Mouse (Mus musculus) ES-Bruce4 (cell line): Measurements from ENCODE around the gene Kalrn. TPM values are rescaled to one million over a fixed set of nuclear protein-coding genes. Genes with fewer than 3 reads are reported as not detected.

Experiments used
- H3K27ac ChIP-seq: 2 replicates; pipeline ENCODE4 v1.5.1; 2012; ENCODE audit warnings: low read length, inconsistent platforms; ENCODE audit not compliant: insufficient read depth
- H3K27me3 ChIP-seq: 2 replicates; pipeline ENCODE4 v1.6.1; 2012; ENCODE audit warnings: mild to moderate bottlenecking, low read length, inconsistent platforms; ENCODE audit not compliant: control insufficient read depth, poor library complexity, insufficient read depth, severe bottlenecking
- H3K36me3 ChIP-seq: 2 replicates; pipeline ENCODE4 v1.6.1; 2012; ENCODE audit warnings: inconsistent platforms, mild to moderate bottlenecking, low read length, moderate library complexity; ENCODE audit not compliant: control insufficient read depth, poor library complexity, insufficient read depth, severe bottlenecking
- H3K4me1 ChIP-seq: one replicate; pipeline ENCODE4 v1.8.1; 2011; ENCODE audit warnings: low read length; ENCODE audit not compliant: control insufficient read depth, insufficient read depth
- H3K4me3 ChIP-seq: 2 replicates; pipeline ENCODE4 v1.5.1; 2011; ENCODE audit warnings: low read depth, mild to moderate bottlenecking, low read length
- H3K9ac ChIP-seq: 2 replicates; pipeline ENCODE4 v1.6.1; 2012; ENCODE audit warnings: low read depth, mild to moderate bottlenecking, inconsistent platforms; ENCODE audit not compliant: poor library complexity, severe bottlenecking
- H3K9me3 ChIP-seq: replicated peaks from 2 replicates; pipeline ENCODE4 v1.6.1; 2012; ENCODE audit warnings: mild to moderate bottlenecking, low read length, inconsistent platforms; ENCODE audit not compliant: control insufficient read depth, poor library complexity, insufficient read depth, severe bottlenecking
- CTCF ChIP-seq: IDR thresholded peaks from one replicate; pipeline ENCODE4 v1.8.1; 2011; ENCODE audit warnings: low read depth, low read length
- EP300 ChIP-seq: IDR thresholded peaks from 2 replicates; pipeline ENCODE4 v1.6.1; 2011; ENCODE audit warnings: low read depth, low read length; ENCODE audit not compliant: insufficient read depth
- POLR2A ChIP-seq: IDR thresholded peaks from one replicate; pipeline ENCODE4 v1.8.1; 2011; ENCODE audit warnings: low read length; ENCODE audit not compliant: insufficient read depth
- polyA plus RNA-seq: library from polyadenylated mRNA; stranded (reverse); fragments of >200 nt; gene quantifications from 2 replicates; pipeline ENCODE4 v1.2.4, GENCODE M21; 2011; ENCODE audit warnings: low read depth; ENCODE audit not compliant: missing spikeins, insufficient read depth, insufficient read length

The Kalrn gene
- polyA plus RNA-seq, 1 experiment = 8.2 TPM

GRCm38 (mm10) chr16:34549470-34549999 lies 23.8 kb downstream of the Kalrn start:
- no peak for TF ChIP-seq POLR2A
- H3K4me1 ChIP-seq = no peaks in the 10 kb centered on the region
- H3K27ac ChIP-seq = no peak overlapping the region
- H3K4me3 ChIP-seq = no peak overlapping the region
- no peak overlapping the region for H3K9ac ChIP-seq
- H3K27me3 ChIP-seq = no peaks in the 10 kb centered on the region
- no peaks in the 10 kb centered on the region for H3K36me3 ChIP-seq
- H3K9me3 ChIP-seq = no peaks in the 10 kb centered on the region

DNA sequence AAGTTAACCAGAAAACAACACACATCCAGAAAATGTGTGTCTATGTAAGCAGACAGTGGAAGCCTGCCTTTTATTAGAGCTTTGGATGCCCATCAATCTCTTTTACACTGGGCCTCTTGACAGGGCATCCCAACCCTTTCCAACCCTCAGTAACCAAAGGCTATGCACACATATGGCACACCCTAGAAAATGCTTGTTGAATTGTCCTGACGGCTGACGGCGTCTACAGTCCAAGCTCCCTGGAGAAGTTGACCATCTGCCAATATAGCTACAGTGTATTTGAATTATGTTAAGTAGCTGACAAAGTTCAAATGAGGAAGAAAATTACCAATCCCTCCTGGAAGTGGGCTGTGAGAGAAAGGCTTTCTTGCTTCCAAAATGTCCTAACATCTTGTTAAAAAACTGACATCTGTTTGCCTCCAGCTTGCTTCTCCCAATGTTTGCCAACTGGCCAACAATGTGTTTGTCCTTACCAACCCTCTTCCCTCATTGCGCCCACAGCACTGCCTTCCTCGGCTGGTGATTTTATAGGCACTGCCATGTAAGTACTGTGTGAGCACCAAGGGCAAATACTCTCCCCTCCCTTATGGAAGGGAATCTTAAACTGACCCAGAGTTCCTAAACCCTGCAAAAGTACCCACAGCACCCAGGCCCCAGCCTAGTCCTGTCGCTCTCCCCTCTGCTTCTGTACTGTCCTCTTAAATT lies 26.4 kb downstream of the Kalrn start:
- Histone ChIP-seq H3K27me3 (no peaks in the 10 kb centered on the region), H3K4me3 (no peak overlapping the region), H3K9me3 (no peaks in the 10 kb centered on the region), H3K4me1 (no peaks in the 10 kb centered on the region), H3K9ac (no peak overlapping the region), H3K27ac (no peak overlapping the region), H3K36me3 (no peaks in the 10 kb centered on the region)
- TF ChIP-seq CTCF (no peak), EP300 (no peak), POLR2A (no peak)

- Histone ChIP-seq H3K4me3 (no peak overlapping the region), H3K4me1 (no peaks in the 10 kb centered on the region), H3K9me3 (no peaks in the 10 kb centered on the region), H3K27ac (no peak overlapping the region), H3K27me3 (no peaks in the 10 kb centered on the region), H3K36me3 (no peaks in the 10 kb centered on the region), H3K9ac (no peak overlapping the region)
- no peak for TF ChIP-seq POLR2A
- TF ChIP-seq CTCF = no peak
- TF ChIP-seq EP300 = no peak
Observed at GRCm38 (mm10) chr16:34543754-34544153, 29.6 kb downstream of the Kalrn start.

DNA sequence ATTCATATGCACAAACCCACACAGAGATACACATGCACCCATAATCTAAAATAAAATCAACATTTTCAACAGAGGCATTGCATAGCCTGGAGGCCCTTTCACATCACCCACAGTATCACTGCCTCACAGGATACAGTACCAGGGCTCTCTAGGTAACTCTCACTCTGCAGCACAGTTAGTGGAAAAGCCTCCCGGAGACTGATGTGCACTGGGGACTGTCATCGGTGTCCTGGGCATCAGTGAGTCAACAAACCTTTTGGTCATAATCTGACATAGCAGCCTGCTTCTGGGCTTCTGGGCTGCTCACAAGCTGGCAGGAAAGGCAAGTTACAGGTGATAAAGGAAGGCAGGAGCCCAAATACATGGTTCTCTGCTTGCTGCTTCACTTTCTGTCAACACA lies 31.0 kb downstream of the Kalrn start:
- no peak overlapping the region for H3K9ac ChIP-seq
- H3K36me3 ChIP-seq = no peaks in the 10 kb centered on the region
- no peak overlapping the region for H3K4me3 ChIP-seq
- H3K4me1 ChIP-seq = no peaks in the 10 kb centered on the region
- no peaks in the 10 kb centered on the region for H3K27me3 ChIP-seq
- H3K9me3 ChIP-seq = no peaks in the 10 kb centered on the region
- TF ChIP-seq CTCF = no peak
- TF ChIP-seq POLR2A = no peak
- no peak for TF ChIP-seq EP300
- H3K27ac ChIP-seq = no peak overlapping the region

DNA sequence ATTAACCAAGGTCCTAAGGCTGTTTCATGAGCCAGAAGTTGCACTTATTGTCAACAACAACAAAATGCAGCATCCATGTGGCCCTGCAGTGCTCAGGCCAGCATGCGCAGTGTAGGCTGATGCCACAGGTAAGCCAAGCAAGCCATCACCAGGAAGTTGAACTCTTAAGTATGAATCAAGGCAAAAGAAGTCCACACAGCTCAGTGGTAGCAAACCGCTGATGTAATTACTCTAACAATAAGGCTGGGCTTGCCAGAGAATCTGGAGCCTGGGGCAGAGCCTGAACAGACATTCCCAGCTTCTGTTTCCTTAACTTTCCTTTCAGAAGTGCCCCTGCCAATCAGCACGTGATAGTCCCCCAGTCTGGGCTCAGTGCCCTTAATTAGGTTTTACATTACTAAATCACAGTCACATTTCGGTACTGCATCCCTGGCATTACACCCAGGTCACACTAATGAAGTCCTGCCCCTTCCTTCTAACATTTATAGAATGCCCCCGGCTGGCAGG lies 34.6 kb downstream of the Kalrn start:
- H3K9me3 ChIP-seq = no peaks in the 10 kb centered on the region
- TF ChIP-seq CTCF (no peak), EP300 (no peak), POLR2A (no peak)
- H3K36me3 ChIP-seq = no peaks in the 10 kb centered on the region
- H3K9ac ChIP-seq = no peak overlapping the region
- H3K27me3 ChIP-seq = no peaks in the 10 kb centered on the region
- no peak overlapping the region for H3K27ac ChIP-seq
- no peaks in the 10 kb centered on the region for H3K4me1 ChIP-seq
- H3K4me3 ChIP-seq = no peak overlapping the region

DNA sequence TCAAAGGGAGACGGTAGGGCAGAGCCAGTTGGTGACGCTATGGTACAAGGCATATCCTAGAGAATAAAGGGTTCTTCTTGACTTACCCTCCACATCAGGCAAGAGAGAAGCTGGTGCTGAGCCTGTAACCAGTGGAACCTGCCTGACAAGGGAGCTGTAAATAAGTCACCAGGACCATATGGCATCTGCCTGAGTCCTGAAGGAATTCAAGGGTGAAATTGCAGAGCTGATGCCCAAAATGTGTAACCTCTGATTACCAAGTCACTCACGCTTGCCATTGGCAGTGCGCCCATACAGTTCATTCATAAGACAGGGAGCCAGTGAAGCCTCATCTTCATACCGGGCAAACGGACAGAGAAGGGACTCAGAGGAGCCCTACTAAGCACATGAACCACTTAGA lies 37.0 kb downstream of the Kalrn start:
- H3K36me3 ChIP-seq = no peaks in the 10 kb centered on the region
- no peaks in the 10 kb centered on the region for H3K27me3 ChIP-seq
- no peak overlapping the region for H3K27ac ChIP-seq
- TF ChIP-seq EP300 = no peak
- TF ChIP-seq POLR2A = no peak
- no peak for TF ChIP-seq CTCF
- no peak overlapping the region for H3K4me3 ChIP-seq
- no peak overlapping the region for H3K9ac ChIP-seq
- H3K9me3 ChIP-seq = no peaks in the 10 kb centered on the region
- H3K4me1 ChIP-seq = no peaks in the 10 kb centered on the region
